Mouse (Mus musculus): Measurements from ENCODE around the gene Hid1.

DNA sequence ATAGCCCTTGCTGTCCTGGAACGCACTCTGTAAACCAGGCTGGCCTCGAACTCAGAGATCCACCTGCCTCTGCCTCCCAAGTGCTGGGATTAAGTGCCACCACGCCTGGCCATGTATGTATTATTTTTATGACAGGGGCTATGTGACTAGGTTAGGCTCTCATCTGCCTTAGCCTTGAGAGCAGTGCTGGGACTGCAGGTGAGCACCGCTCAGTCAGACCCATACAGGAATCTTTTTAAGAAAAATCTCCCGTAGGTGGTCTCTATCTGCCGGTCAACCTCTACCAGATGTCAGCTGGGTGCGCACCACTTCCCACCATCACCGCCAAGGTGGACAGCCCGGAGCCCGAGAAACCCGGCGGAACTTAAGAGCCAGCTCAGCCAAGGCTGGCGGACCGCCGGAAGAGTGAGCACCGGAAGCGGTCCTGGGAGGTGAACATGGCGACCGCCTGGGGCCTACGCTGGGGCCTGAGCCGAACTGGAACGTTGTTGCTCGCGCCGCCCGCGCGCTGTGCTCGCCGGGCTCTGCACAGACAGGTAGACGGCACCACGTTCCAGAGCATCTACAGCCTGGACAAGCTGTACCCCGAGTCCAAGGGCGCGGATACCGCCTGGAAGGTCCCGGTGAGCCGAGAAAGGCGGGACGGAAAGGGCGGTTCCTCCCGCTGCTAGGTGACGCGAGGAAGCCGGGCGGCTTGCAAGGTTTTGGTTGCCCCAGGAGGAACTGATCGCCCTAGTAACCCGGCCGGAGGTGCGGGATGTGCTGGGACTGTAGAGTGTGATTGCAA lies 36.0 kb upstream of the Hid1 start, which contains the start of gene Mrpl58:
- TF ChIP-seq EP300 (optimal IDR thresholded peaks at IDR 0.05) (no peak), CTCF (IDR thresholded peaks at IDR 0.05; ENCODE audit: low read depth) (peak; percentile 5; the same call in 1 of the 2 replicates)

Data from stomach, postnatal 0 days (tissue).